ENCODE assay signal across 23 mouse cellular contexts in the genomic region with DNA sequence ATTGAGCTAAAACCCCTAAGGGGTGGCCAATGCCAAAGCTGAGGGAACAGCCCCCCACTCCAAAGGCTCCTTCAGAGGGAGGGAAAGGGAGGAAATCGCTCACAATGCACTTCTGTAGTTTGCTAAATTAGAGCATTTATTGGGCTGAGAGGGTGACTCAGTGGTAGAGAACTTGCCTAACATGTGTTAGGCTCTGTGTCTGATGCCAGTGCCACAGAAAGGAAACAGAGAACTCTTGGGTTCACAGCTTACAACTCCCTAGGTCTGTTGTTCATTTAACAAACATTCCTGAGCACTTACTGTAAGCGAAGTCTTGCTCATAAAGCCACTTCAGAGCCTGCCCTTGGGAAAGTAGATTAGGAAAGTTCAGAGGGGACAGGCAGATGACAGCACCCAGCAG. TPM values are rescaled to one million over a fixed set of nuclear protein-coding genes. Genes with fewer than 3 reads are reported as not detected.
A peak's percentile ranks its signal among the peaks of the same experiment; 100 is the strongest.
DNase-seq lines count a peak whose midpoint lies in the region; ATAC-seq and TF ChIP-seq lines count a peak whose summit lies in the region.
"Had no signal": no experiment of that assay in that cellular context is flagged by ENCODE, and none has a peak within 500 bp of the region (broad histone marks: within the 10 kb centered on the region; RNA-seq: fewer than 3 reads in every experiment).

No protein-coding gene starts in this region.

- 47% methylated on average over 2 of the region's 2 CpGs for WGBS in heart, embryonic 12.5 days
- WGBS in embryonic facial prominence, embryonic 15.5 days = 44% methylated on average over 2 of the region's 2 CpGs

- no peak overlapping the region for H3K4me3 ChIP-seq in heart, embryonic 12.5 days
- no peak overlapping the region for H3K4me3 ChIP-seq in embryonic facial prominence, embryonic 15.5 days (replicated peaks)
- H3K4me3 ChIP-seq in myocyte = no peak overlapping the region
- H3K4me3 ChIP-seq: heart, embryonic 13.5 days; hindbrain, embryonic 12.5 days; liver, embryonic 15.5 days; midbrain, embryonic 12.5 days had no signal

- H3K79me2 ChIP-seq in myocyte (ENCODE audit: control insufficient read depth, insufficient read depth) = no peaks in the 10 kb centered on the region

- TF ChIP-seq POLR2A in myocyte (IDR thresholded peaks at IDR 0.05; ENCODE audit: insufficient read length, low read depth) = no peak

- H3K9me3 ChIP-seq in heart, embryonic 12.5 days (replicated peaks) = no peaks in the 10 kb centered on the region
- H3K9me3 ChIP-seq in embryonic facial prominence, embryonic 15.5 days (replicated peaks) = no peaks in the 10 kb centered on the region
- H3K9me3 ChIP-seq: heart, embryonic 13.5 days; hindbrain, embryonic 12.5 days; liver, embryonic 15.5 days; midbrain, embryonic 12.5 days had no signal

- intact Hi-C loops in heart, postnatal 14 days (cut with DNase I) = no loop called here

- peak overlapping the region; percentile 26; the same call in 1 of the 2 replicates for H3K27ac ChIP-seq in heart, embryonic 12.5 days (ENCODE audit: poor library complexity, severe bottlenecking)
- H3K27ac ChIP-seq in embryonic facial prominence, embryonic 15.5 days (replicated peaks) = peak overlapping the region; percentile 83
- H3K27ac ChIP-seq: heart, embryonic 13.5 days; hindbrain, embryonic 12.5 days; kidney, postnatal 0 days; liver, embryonic 15.5 days; macrophage; midbrain, embryonic 12.5 days had no signal

- no peak overlapping the region for H3ac ChIP-seq in myocyte (ENCODE audit: control insufficient read depth, insufficient read length)

- H3K4me2 ChIP-seq in heart, embryonic 12.5 days = no peak overlapping the region
- H3K4me2 ChIP-seq in embryonic facial prominence, embryonic 15.5 days (replicated peaks) = no peak overlapping the region
- H3K4me2 ChIP-seq in myocyte (ENCODE audit: low read depth) = peak overlapping the region; percentile 32
- H3K4me2 ChIP-seq: heart, embryonic 13.5 days; hindbrain, embryonic 12.5 days; liver, embryonic 15.5 days; midbrain, embryonic 12.5 days had no signal

- no peak for DNase-seq in heart, postnatal 14 days
- peak; percentile 83 for DNase-seq in NIH3T3 (ENCODE audit: low read depth)
- DNase-seq in gastrocnemius, postnatal 4 days (ENCODE audit: low spot score in 2 of 2) = no peak
- DNase-seq in thymus, postnatal 10 days (ENCODE audit: low spot score in 2 of 2) = no peak
- DNase-seq: cerebellum, postnatal 10 days; embryo, embryonic 11 days; forebrain, postnatal 0 days; gastrocnemius, postnatal 25 days; left cerebral cortex, postnatal 4 days; retina, postnatal 1 day; right cerebral cortex, postnatal 4 days had no signal

- peaks cover 23% of the 10 kb centered on the region for H3K4me1 ChIP-seq in heart, embryonic 12.5 days (replicated peaks)
- peaks cover 43% of the 10 kb centered on the region for H3K4me1 ChIP-seq in embryonic facial prominence, embryonic 15.5 days
- H3K4me1 ChIP-seq: hindbrain, embryonic 12.5 days; midbrain, embryonic 12.5 days had no signal

- no peaks in the 10 kb centered on the region for H3K36me3 ChIP-seq in heart, embryonic 12.5 days
- no peaks in the 10 kb centered on the region for H3K36me3 ChIP-seq in embryonic facial prominence, embryonic 15.5 days
- no peaks in the 10 kb centered on the region for H3K36me3 ChIP-seq in myocyte (ENCODE audit: control insufficient read depth, insufficient read depth)
- H3K36me3 ChIP-seq: heart, embryonic 13.5 days; hindbrain, embryonic 12.5 days; liver, embryonic 15.5 days; midbrain, embryonic 12.5 days had no signal

- ATAC-seq in heart, embryonic 12.5 days (ENCODE audit: insufficient number of reproducible peaks, low FRiP score) = no peak
- peak; percentile 16; the same call in 1 of the 2 replicates for ATAC-seq in embryonic facial prominence, embryonic 15.5 days (ENCODE audit: insufficient number of reproducible peaks, low FRiP score, low TSS enrichment, low read depth)
- ATAC-seq: forebrain, postnatal 0 days had no signal

- H3K9ac ChIP-seq in heart, embryonic 12.5 days = no peak overlapping the region
- H3K9ac ChIP-seq in embryonic facial prominence, embryonic 15.5 days = no peak overlapping the region
- H3K9ac ChIP-seq: forebrain, postnatal 0 days; heart, embryonic 13.5 days; hindbrain, embryonic 12.5 days; liver, embryonic 15.5 days; midbrain, embryonic 12.5 days had no signal

- H3K27me3 ChIP-seq in heart, embryonic 12.5 days (replicated peaks) = no peaks in the 10 kb centered on the region
- H3K27me3 ChIP-seq in embryonic facial prominence, embryonic 15.5 days = no peaks in the 10 kb centered on the region
- no peaks in the 10 kb centered on the region for H3K27me3 ChIP-seq in myocyte (ENCODE audit: control insufficient read depth, insufficient read depth, insufficient read length)
- H3K27me3 ChIP-seq: heart, embryonic 13.5 days; hindbrain, embryonic 12.5 days; liver, embryonic 15.5 days; midbrain, embryonic 12.5 days had no signal

TF ChIP-seq in myocyte, 11 proteins besides CTCF, POLR2A, EP300 and RAD21:
- TF ChIP-seq MYOD1 (IDR thresholded peaks at IDR 0.05; ENCODE audit: control insufficient read depth in 1 of 3, insufficient read length in 2 of 3, low read depth in 2 of 3) (no peak), TCF12 (IDR thresholded peaks at IDR 0.05; ENCODE audit: insufficient read depth, poor library complexity, severe bottlenecking) (no peak), CEBPB (IDR thresholded peaks at IDR 0.05; ENCODE audit: insufficient read depth, poor library complexity, severe bottlenecking) (no peak), POLR2AphosphoS2 (IDR thresholded peaks at IDR 0.05; ENCODE audit: insufficient read length, low read depth) (no peak), MAX (IDR thresholded peaks at IDR 0.05; ENCODE audit: low read depth) (no peak), USF1 (IDR thresholded peaks at IDR 0.05; ENCODE audit: low read depth) (no peak), MYOG (IDR thresholded peaks at IDR 0.05; ENCODE audit: control insufficient read depth in 1 of 3, insufficient read depth in 1 of 3, insufficient read length in 2 of 3, low read depth in 2 of 3) (no peak), TCF3 (IDR thresholded peaks at IDR 0.05; ENCODE audit: insufficient read length, low read depth) (no peak), REST (IDR thresholded peaks at IDR 0.05; ENCODE audit: insufficient read depth, insufficient read length) (no peak), E2F4 (IDR thresholded peaks at IDR 0.05; ENCODE audit: insufficient read depth) (no peak), SRF (IDR thresholded peaks at IDR 0.05; ENCODE audit: control insufficient read depth, insufficient read length, low read depth) (no peak)

RNA-seq across cellular contexts. Expression of a gene that starts 15.3 kb away (rescaled TPM):
- polyA plus RNA-seq in heart, embryonic 12.5 days (2016; fragmentation: Nextera tagmentation; extraction: Ambion mirVana) = not detected in 2 replicates
- total RNA-seq in heart, postnatal 14 days (2021) = not detected
- not detected in 2 replicates for polyA plus RNA-seq in embryonic facial prominence, embryonic 15.5 days (2015; fragmentation: Nextera tagmentation; extraction: Ambion mirVana)
- not detected for polyA plus RNA-seq in myocyte (2012; fragmentation: generic; extraction: Trizol)
- under 1 TPM; 0.08 to 0.10 TPM for total RNA-seq in gastrocnemius, postnatal 4 days (2021)
- total RNA-seq: adrenal gland, adult 18-20 months; forebrain, postnatal 0 days; gastrocnemius, postnatal 25 days; layer of hippocampus, adult 18-20 months; left cerebral cortex, postnatal 4 days had no signal
- polyA plus RNA-seq: forebrain, postnatal 0 days; heart, embryonic 13.5 days; hindbrain, embryonic 12.5 days; intestine, embryonic 14.5 days; kidney, postnatal 0 days; liver, embryonic 15.5 days; macrophage; midbrain, embryonic 12.5 days had no signal

RNA-seq across cellular contexts. Expression of a gene that starts 29.4 kb away (rescaled TPM):
- polyA plus RNA-seq in heart, embryonic 12.5 days (2016; fragmentation: Nextera tagmentation; extraction: Ambion mirVana) = 0.13 and 0.26 TPM in 2 replicates
- 1 to 10 TPM; 4.8 to 7.1 TPM for total RNA-seq in heart, postnatal 14 days (2021)
- 8.1 and 10.1 TPM in 2 replicates for polyA plus RNA-seq in embryonic facial prominence, embryonic 15.5 days (2015; fragmentation: Nextera tagmentation; extraction: Ambion mirVana)
- 4.4 TPM for polyA plus RNA-seq in myocyte (2012; fragmentation: generic; extraction: Trizol)
- 10 to 100 TPM; 13.1 to 15.8 TPM for total RNA-seq in gastrocnemius, postnatal 4 days (2021)
- polyA plus RNA-seq: macrophage had no signal

RNA-seq across cellular contexts. Expression of a gene that starts 46.2 kb away (rescaled TPM):
- polyA plus RNA-seq in heart, embryonic 12.5 days (2016; fragmentation: Nextera tagmentation; extraction: Ambion mirVana) = 6.4 and 7.3 TPM in 2 replicates
- total RNA-seq in heart, postnatal 14 days (2021) = 1 to 10 TPM; 6.0 to 6.2 TPM
- polyA plus RNA-seq in embryonic facial prominence, embryonic 15.5 days (2015; fragmentation: Nextera tagmentation; extraction: Ambion mirVana) = 12.2 and 12.3 TPM in 2 replicates
- polyA plus RNA-seq in myocyte (2012; fragmentation: generic; extraction: Trizol) = 4.4 TPM
- 10 to 100 TPM in 1 of 2 experiments, 1 to 10 TPM in 1; 9.4 to 11.7 TPM for total RNA-seq in gastrocnemius, postnatal 4 days (2021)
